Mouse (Mus musculus) hindbrain, embryonic 12.5 days (tissue): Measurements from ENCODE around the gene 2010109A12Rik. TPM values are rescaled to one million over a fixed set of nuclear protein-coding genes. Genes with fewer than 3 reads are reported as not detected.

Source experiments
- ATAC-seq: fragments of 200-750 bp; cut with Nextera tagmentation; 2 replicates; pipeline ENCODE4 v1.8.0; 2017; ENCODE audit warnings: moderate TSS enrichment; ENCODE audit not compliant: low FRiP score
- H3K27ac ChIP-seq: fragments of 300-500 bp; sonication (generic); 2 replicates; pipeline ENCODE4 v1.5.1; 2016; ENCODE audit warnings: mild to moderate bottlenecking
- H3K27me3 ChIP-seq: fragments of 300-500 bp; sonication (generic); 2 replicates; pipeline ENCODE4 v1.6.1; 2016; ENCODE audit warnings: mild to moderate bottlenecking
- H3K36me3 ChIP-seq: fragments of 300-500 bp; sonication (generic); 2 replicates; pipeline ENCODE4 v1.6.1; 2016; ENCODE audit warnings: mild to moderate bottlenecking
- H3K4me1 ChIP-seq: fragments of 300-500 bp; sonication (generic); 2 replicates; pipeline ENCODE4 v1.6.1; 2016
- H3K4me2 ChIP-seq: fragments of 300-500 bp; sonication (generic); replicated peaks from 2 replicates; pipeline ENCODE4 v1.6.1; 2016; ENCODE audit warnings: mild to moderate bottlenecking
- H3K4me3 ChIP-seq: fragments of 300-500 bp; sonication (generic); 2 replicates; pipeline ENCODE4 v1.5.1; 2016; ENCODE audit warnings: mild to moderate bottlenecking
- H3K9ac ChIP-seq: fragments of 300-500 bp; sonication (generic); 2 replicates; pipeline ENCODE4 v1.6.1; 2016; ENCODE audit warnings: mild to moderate bottlenecking, moderate library complexity
- H3K9me3 ChIP-seq: fragments of 300-500 bp; sonication (generic); replicated peaks from 2 replicates; pipeline ENCODE4 v1.6.1; 2016; ENCODE audit warnings: mild to moderate bottlenecking
- WGBS: fragments of 180-500 bp; shearing (Covaris S2); methylation state at CpG from one replicate; pipeline ENCODE4 v1.1.7; 2016; 5-methylcytosine and 5-hydroxymethylcytosine counted together
- polyA plus RNA-seq: library from polyadenylated mRNA; unstranded; fragments of >200 nt; fragmentation: Nextera tagmentation; extraction: Ambion mirVana; gene quantifications from 2 replicates; pipeline ENCODE4 v1.2.1, GENCODE M21; 2016

2010109A12Rik gene
- polyA plus RNA-seq, 1 experiment from 2014 or later = 1.5 TPM

DNA sequence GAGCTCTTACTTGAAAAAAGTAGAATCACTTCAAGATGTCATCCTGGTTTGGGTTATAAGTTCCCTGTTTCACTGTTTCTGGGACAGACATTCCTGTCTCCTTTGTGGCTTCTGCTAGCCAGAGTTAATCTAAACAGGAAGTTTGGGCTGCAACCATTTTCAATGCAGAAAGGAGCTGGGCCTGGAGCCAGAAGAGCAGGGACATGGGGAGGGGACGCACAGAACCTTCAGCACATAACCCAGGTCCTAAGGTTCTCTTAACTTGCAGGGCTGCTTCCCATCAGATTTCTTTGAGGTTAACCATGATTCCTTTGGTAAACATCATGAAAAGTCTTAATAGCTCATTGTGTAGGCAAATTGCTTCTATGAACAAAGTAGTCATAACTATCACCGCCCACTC is 56.4 kb downstream of the 2010109A12Rik start:
- Histone ChIP-seq H3K27me3 (no peaks in the 10 kb centered on the region), H3K4me3 (no peak overlapping the region), H3K9ac (no peak overlapping the region), H3K9me3 (no peaks in the 10 kb centered on the region), H3K27ac (no peak overlapping the region), H3K4me1 (peaks cover 5% of the 10 kb centered on the region; the same call in 1 of the 2 replicates), H3K4me2 (no peak overlapping the region), H3K36me3 (no peaks in the 10 kb centered on the region)
- ATAC-seq = no peak
- 95% methylated on average over 2 of the region's 2 CpGs for WGBS

Other genes starting within 250 kb of the 2010109A12Rik start
- 0.14 and 0.31 TPM in 2 replicates for gene Sowahb, start 161.5 kb upstream of the 2010109A12Rik start, polyA plus RNA-seq
- 261 and 286 TPM in 2 replicates for gene Sept11, start 113.1 kb upstream of the 2010109A12Rik start, polyA plus RNA-seq
- gene Ccni, start within 50 bp of the 2010109A12Rik start, polyA plus RNA-seq = 161 and 170 TPM in 2 replicates
- 123 and 134 TPM in 2 replicates for gene Ccng2, start 60.7 kb downstream of the 2010109A12Rik start, polyA plus RNA-seq